Mouse (Mus musculus) myocyte (in vitro differentiated cells): ENCODE measurements at regions not wholly inside any gene's neighbourhood (a gene's known extent, or its start where the extent isn't known, plus 50 kb on each side); places are given as distances from the start of the nearest gene placed in this dataset.
"Not testable (repeated sequence)": the region's sequence is repeated elsewhere in the genome, so short reads cannot be mapped to it uniquely, and the experiment has no call there.

Experiments
- H3K27me3 ChIP-seq: one replicate; pipeline ENCODE4 v1.6.1; 2011; ENCODE audit not compliant: control insufficient read depth, insufficient read depth, insufficient read length
- H3K36me3 ChIP-seq: one replicate; pipeline ENCODE4 v1.6.1; 2011; ENCODE audit not compliant: control insufficient read depth, insufficient read depth
- H3K4me2 ChIP-seq: one replicate; pipeline ENCODE4 v1.6.1; 2011; ENCODE audit warnings: low read depth, control low read depth
- H3K4me3 ChIP-seq: one replicate; pipeline ENCODE4 v1.5.1; 2011; ENCODE audit warnings: mild to moderate bottlenecking, control low read depth, moderate library complexity
- H3K79me2 ChIP-seq: one replicate; pipeline ENCODE4 v1.6.1; 2011; ENCODE audit not compliant: control insufficient read depth, insufficient read depth
- H3ac ChIP-seq: one replicate; pipeline ENCODE4 v1.6.1; 2011; ENCODE audit not compliant: control insufficient read depth, insufficient read length
- CEBPB ChIP-seq: IDR thresholded peaks from 2 replicates; pipeline ENCODE4 v1.6.1; 2011; ENCODE audit warnings: mild to moderate bottlenecking, moderate library complexity; ENCODE audit not compliant: poor library complexity, insufficient read depth, severe bottlenecking
- E2F4 ChIP-seq: IDR thresholded peaks from one replicate; pipeline ENCODE4 v1.6.1; 2011; ENCODE audit warnings: mild to moderate bottlenecking, control low read depth, moderate library complexity; ENCODE audit not compliant: insufficient read depth
- MAX ChIP-seq: IDR thresholded peaks from one replicate; pipeline ENCODE4 v1.6.1; 2011; ENCODE audit warnings: low read depth, mild to moderate bottlenecking, control low read depth
- MYOD1 ChIP-seq, 3 experiments: IDR thresholded peaks; one replicate each; pipeline ENCODE4 v1.6.1; 2011; ENCODE audit warnings: control low read depth in 2 of 3, low read depth in 2 of 3, mild to moderate bottlenecking in 2 of 3, moderate library complexity in 1 of 3; ENCODE audit not compliant: insufficient read length in 2 of 3, control insufficient read depth in 1 of 3
- MYOG ChIP-seq, 3 experiments: IDR thresholded peaks; one replicate each; pipeline ENCODE4 v1.6.1; 2011; ENCODE audit warnings: control low read depth in 2 of 3, low read depth in 2 of 3, mild to moderate bottlenecking in 2 of 3; ENCODE audit not compliant: insufficient read length in 2 of 3, control insufficient read depth in 1 of 3, insufficient read depth in 1 of 3
- POLR2A ChIP-seq: IDR thresholded peaks from one replicate; pipeline ENCODE4 v1.6.1; 2011; ENCODE audit warnings: low read depth, mild to moderate bottlenecking, control low read depth, moderate library complexity; ENCODE audit not compliant: insufficient read length
- POLR2AphosphoS2 ChIP-seq: IDR thresholded peaks from one replicate; pipeline ENCODE4 v1.6.1; 2011; ENCODE audit warnings: low read depth, control low read depth; ENCODE audit not compliant: insufficient read length
- REST ChIP-seq: IDR thresholded peaks from one replicate; pipeline ENCODE4 v1.6.1; 2011; ENCODE audit warnings: mild to moderate bottlenecking, control low read depth, moderate library complexity; ENCODE audit not compliant: insufficient read depth, insufficient read length
- SRF ChIP-seq: IDR thresholded peaks from one replicate; pipeline ENCODE4 v1.6.1; 2011; ENCODE audit warnings: low read depth; ENCODE audit not compliant: control insufficient read depth, insufficient read length
- TCF12 ChIP-seq: IDR thresholded peaks from one replicate; pipeline ENCODE4 v1.6.1; 2011; ENCODE audit warnings: mild to moderate bottlenecking, control low read depth; ENCODE audit not compliant: poor library complexity, insufficient read depth, severe bottlenecking
- TCF3 ChIP-seq: IDR thresholded peaks from one replicate; pipeline ENCODE4 v1.6.1; 2011; ENCODE audit warnings: low read depth, control low read depth; ENCODE audit not compliant: insufficient read length
- USF1 ChIP-seq: IDR thresholded peaks from one replicate; pipeline ENCODE4 v1.6.1; 2011; ENCODE audit warnings: low read depth, mild to moderate bottlenecking, control low read depth, moderate library complexity

GRCm38 (mm10) chr10:117465671-117466250 is 85.9 kb upstream of the Cpsf6 start:
- H3K27me3 ChIP-seq = no peaks in the 10 kb centered on the region
- no peaks in the 10 kb centered on the region for H3K36me3 ChIP-seq
- H3K4me3 ChIP-seq = no peak overlapping the region
- H3ac ChIP-seq = no peak overlapping the region
- TF ChIP-seq MYOD1 (IDR thresholded peaks at IDR 0.05; ENCODE audit: control insufficient read depth in 1 of 3, insufficient read length in 2 of 3, low read depth in 2 of 3) (no peak), TCF12 (no peak), REST (no peak), SRF (no peak), MYOG (IDR thresholded peaks at IDR 0.05; ENCODE audit: control insufficient read depth in 1 of 3, insufficient read depth in 1 of 3, insufficient read length in 2 of 3, low read depth in 2 of 3) (no peak), USF1 (no peak), MAX (no peak), POLR2AphosphoS2 (no peak), POLR2A (no peak), TCF3 (no peak), CEBPB (no peak), E2F4 (no peak)
- no peak overlapping the region for H3K4me2 ChIP-seq
- no peaks in the 10 kb centered on the region for H3K79me2 ChIP-seq

- TF ChIP-seq POLR2AphosphoS2 (no peak), CEBPB (no peak), TCF12 (no peak), MAX (no peak), USF1 (no peak), REST (no peak), TCF3 (no peak), E2F4 (no peak), SRF (no peak), MYOG (IDR thresholded peaks at IDR 0.05; ENCODE audit: control insufficient read depth in 1 of 3, insufficient read depth in 1 of 3, insufficient read length in 2 of 3, low read depth in 2 of 3) (no peak), POLR2A (no peak), MYOD1 (IDR thresholded peaks at IDR 0.05; ENCODE audit: control insufficient read depth in 1 of 3, insufficient read length in 2 of 3, low read depth in 2 of 3) (no peak)
- Histone ChIP-seq H3ac (no peak overlapping the region), H3K27me3 (no peaks in the 10 kb centered on the region), H3K4me3 (no peak overlapping the region), H3K79me2 (no peaks in the 10 kb centered on the region), H3K4me2 (no peak overlapping the region), H3K36me3 (no peaks in the 10 kb centered on the region)
Measured at GRCm38 (mm10) chr10:117465058-117465660, 85.3 kb upstream of the Cpsf6 start.

GRCm38 (mm10) chr10:117464331-117464730 is 84.5 kb upstream of the Cpsf6 start:
- not testable (repeated sequence) for H3ac ChIP-seq, H3K4me2 ChIP-seq, H3K79me2 ChIP-seq, H3K27me3 ChIP-seq, H3K4me3 ChIP-seq, H3K36me3 ChIP-seq

- Histone ChIP-seq H3K79me2 (no peaks in the 10 kb centered on the region), H3K36me3 (no peaks in the 10 kb centered on the region), H3ac (no peak overlapping the region), H3K27me3 (no peaks in the 10 kb centered on the region), H3K4me3 (no peak overlapping the region), H3K4me2 (no peak overlapping the region)
- TF ChIP-seq USF1 (no peak), TCF12 (no peak), POLR2A (no peak), MYOD1 (IDR thresholded peaks at IDR 0.05; ENCODE audit: control insufficient read depth in 1 of 3, insufficient read length in 2 of 3, low read depth in 2 of 3) (no peak), MAX (no peak), SRF (no peak), MYOG (IDR thresholded peaks at IDR 0.05; ENCODE audit: control insufficient read depth in 1 of 3, insufficient read depth in 1 of 3, insufficient read length in 2 of 3, low read depth in 2 of 3) (no peak), CEBPB (no peak), E2F4 (no peak), TCF3 (no peak), POLR2AphosphoS2 (no peak), REST (no peak)
Measured at GRCm38 (mm10) chr10:117463636-117464035, 83.8 kb upstream of the Cpsf6 start.

- no peaks in the 10 kb centered on the region for H3K79me2 ChIP-seq
- TF ChIP-seq CEBPB (no peak), TCF12 (no peak), POLR2AphosphoS2 (no peak), REST (no peak), MYOD1 (IDR thresholded peaks at IDR 0.05; ENCODE audit: control insufficient read depth in 1 of 3, insufficient read length in 2 of 3, low read depth in 2 of 3) (no peak), USF1 (no peak), E2F4 (no peak), MAX (no peak), TCF3 (no peak), MYOG (IDR thresholded peaks at IDR 0.05; ENCODE audit: control insufficient read depth in 1 of 3, insufficient read depth in 1 of 3, insufficient read length in 2 of 3, low read depth in 2 of 3) (no peak), SRF (no peak), POLR2A (no peak)
- H3ac ChIP-seq = no peak overlapping the region
- H3K4me2 ChIP-seq = no peak overlapping the region
- no peak overlapping the region for H3K4me3 ChIP-seq
- H3K36me3 ChIP-seq = no peaks in the 10 kb centered on the region
- no peaks in the 10 kb centered on the region for H3K27me3 ChIP-seq
Measured at GRCm38 (mm10) chr10:117462921-117463320, 83.1 kb upstream of the Cpsf6 start.
